Mouse (Mus musculus) heart, embryonic 10.5 days (tissue): ENCODE data around the gene Epb41l1. TPM values are rescaled to one million over a fixed set of nuclear protein-coding genes. Genes with fewer than 3 reads are reported as not detected.

ENCODE experiments used
- DNase-seq: peaks from one replicate; pipeline ENCODE4 v3.0.0-alpha.2; 2017; ENCODE audit warnings: low spot score
- H3K27ac ChIP-seq: fragments of 300-500 bp; sonication (generic); 2 replicates; pipeline ENCODE4 v1.5.1; 2016; ENCODE audit warnings: mild to moderate bottlenecking
- H3K27me3 ChIP-seq: fragments of 300-500 bp; sonication (generic); 2 replicates; pipeline ENCODE4 v1.6.1; 2016; ENCODE audit warnings: mild to moderate bottlenecking; ENCODE audit not compliant: poor library complexity, insufficient read depth, severe bottlenecking
- H3K36me3 ChIP-seq: fragments of 300-500 bp; sonication (generic); 2 replicates; pipeline ENCODE4 v1.6.1; 2016; ENCODE audit warnings: mild to moderate bottlenecking, moderate library complexity
- H3K4me1 ChIP-seq: fragments of 300-500 bp; sonication (generic); 2 replicates; pipeline ENCODE4 v1.6.1; 2016; ENCODE audit warnings: mild to moderate bottlenecking
- H3K4me3 ChIP-seq: fragments of 300-500 bp; sonication (generic); 2 replicates; pipeline ENCODE4 v1.5.1; 2016; ENCODE audit warnings: mild to moderate bottlenecking, moderate library complexity
- H3K9me3 ChIP-seq: fragments of 300-500 bp; sonication (generic); 2 replicates; pipeline ENCODE4 v1.6.1; 2016; ENCODE audit warnings: mild to moderate bottlenecking, moderate library complexity
- WGBS: fragments of 180-500 bp; shearing (Covaris S2); methylation state at CpG from one replicate; pipeline ENCODE4 v1.1.7; 2016; 5-methylcytosine and 5-hydroxymethylcytosine counted together
- polyA plus RNA-seq: library from polyadenylated mRNA; unstranded; fragments of >200 nt; fragmentation: Nextera tagmentation; extraction: Ambion mirVana; gene quantifications from 2 replicates; pipeline ENCODE4 v1.2.1, GENCODE M21; 2016

Gene Epb41l1
- polyA plus RNA-seq, 1 experiment from 2014 or later: 1.5 TPM

- no peaks in the 10 kb centered on the region for H3K27me3 ChIP-seq
- H3K27ac ChIP-seq: no peak overlapping the region
- H3K36me3 ChIP-seq: no peaks in the 10 kb centered on the region
- no peak for DNase-seq
- no peaks in the 10 kb centered on the region for H3K9me3 ChIP-seq
- no peaks in the 10 kb centered on the region for H3K4me1 ChIP-seq
- WGBS: 84% methylated on average over 7 of the region's 7 CpGs
- no peak overlapping the region for H3K4me3 ChIP-seq
Observed at GRCm38 (mm10) chr2:156453822-156454221, 33.1 kb downstream of the Epb41l1 start.

- no peak for DNase-seq
- no peaks in the 10 kb centered on the region for H3K27me3 ChIP-seq
- H3K27ac ChIP-seq: no peak overlapping the region
- no peak overlapping the region for H3K4me3 ChIP-seq
- H3K4me1 ChIP-seq: peaks cover 3% of the 10 kb centered on the region; the same call in 1 of the 2 replicates
- 82% methylated on average over 9 of the region's 9 CpGs for WGBS
- H3K36me3 ChIP-seq: no peaks in the 10 kb centered on the region
- H3K9me3 ChIP-seq: no peaks in the 10 kb centered on the region
Observed at GRCm38 (mm10) chr2:156455508-156456108, 34.9 kb downstream of the Epb41l1 start.

GRCm38 (mm10) chr2:156456386-156457342 lies 36.0 kb downstream of the Epb41l1 start:
- H3K27ac ChIP-seq: no peak overlapping the region
- no peak for DNase-seq
- no peaks in the 10 kb centered on the region for H3K9me3 ChIP-seq
- WGBS: 71% methylated on average over 14 of the region's 14 CpGs
- peaks cover 5% of the 10 kb centered on the region; the same call in 1 of the 2 replicates for H3K4me1 ChIP-seq
- no peak overlapping the region for H3K4me3 ChIP-seq
- H3K36me3 ChIP-seq: no peaks in the 10 kb centered on the region
- no peaks in the 10 kb centered on the region for H3K27me3 ChIP-seq

- no peaks in the 10 kb centered on the region for H3K27me3 ChIP-seq
- H3K27ac ChIP-seq: no peak overlapping the region
- 66% methylated on average over 4 of the region's 4 CpGs for WGBS
Observed at GRCm38 (mm10) chr2:156457343-156457717, 36.6 kb downstream of the Epb41l1 start.

GRCm38 (mm10) chr2:156460470-156460869 lies 39.8 kb downstream of the Epb41l1 start:
- Histone ChIP-seq H3K27me3 (0 out of 2 replicates have a peak, but pooled peaks cover 5% of the 10 kb centered on the region), H3K4me3 (no peak overlapping the region), H3K36me3 (no peaks in the 10 kb centered on the region), H3K9me3 (no peaks in the 10 kb centered on the region), H3K27ac (no peak overlapping the region), H3K4me1 (peaks cover 19% of the 10 kb centered on the region)
- WGBS: 38% methylated on average over 14 of the region's 14 CpGs
- no peak for DNase-seq

More at GRCm38 (mm10) chr2:156457343-156457717, 36.6 kb downstream of the Epb41l1 start:
- no peak for DNase-seq
- Histone ChIP-seq H3K4me1 (peaks cover 9% of the 10 kb centered on the region), H3K9me3 (no peaks in the 10 kb centered on the region), H3K4me3 (no peak overlapping the region), H3K36me3 (no peaks in the 10 kb centered on the region)

GRCm38 (mm10) chr2:156462154-156463029 lies 41.7 kb downstream of the Epb41l1 start:
- no peak for DNase-seq
- H3K36me3 ChIP-seq: no peaks in the 10 kb centered on the region
- H3K27me3 ChIP-seq: 0 out of 2 replicates have a peak, but pooled peaks cover 5% of the 10 kb centered on the region

GRCm38 (mm10) chr2:156464416-156464815 lies 43.7 kb downstream of the Epb41l1 start:
- no peak for DNase-seq
- WGBS: 76% methylated on average over 4 of the region's 4 CpGs
- H3K27ac ChIP-seq: no peak overlapping the region
- H3K9me3 ChIP-seq: no peaks in the 10 kb centered on the region
- H3K4me3 ChIP-seq: no peak overlapping the region
- peaks cover 40% of the 10 kb centered on the region for H3K4me1 ChIP-seq
- H3K36me3 ChIP-seq: no peaks in the 10 kb centered on the region
- H3K27me3 ChIP-seq: 0 out of 2 replicates have a peak, but pooled peaks cover 5% of the 10 kb centered on the region

More at GRCm38 (mm10) chr2:156462154-156463029, 41.7 kb downstream of the Epb41l1 start:
- Histone ChIP-seq H3K4me1 (peaks cover 28% of the 10 kb centered on the region), H3K9me3 (no peaks in the 10 kb centered on the region), H3K4me3 (no peak overlapping the region), H3K27ac (peak overlapping the region; percentile 63)
- 37% methylated on average over 14 of the region's 14 CpGs for WGBS

GRCm38 (mm10) chr2:156467538-156467937 lies 46.8 kb downstream of the Epb41l1 start:
- H3K27ac ChIP-seq: peak overlapping the region; percentile 22; the same call in 1 of the 2 replicates

GRCm38 (mm10) chr2:156468890-156469289 lies 48.2 kb downstream of the Epb41l1 start:
- no peaks in the 10 kb centered on the region for H3K36me3 ChIP-seq
- no peaks in the 10 kb centered on the region for H3K9me3 ChIP-seq
- H3K27me3 ChIP-seq: 0 out of 2 replicates have a peak, but pooled peaks cover 5% of the 10 kb centered on the region
- H3K27ac ChIP-seq: 0 out of 2 replicates have a peak overlapping the region, but pooled peaks have one; percentile 49
- H3K4me1 ChIP-seq: peaks cover 48% of the 10 kb centered on the region
- no peak for DNase-seq
- 69% methylated on average over 5 of the region's 5 CpGs for WGBS
- H3K4me3 ChIP-seq: no peak overlapping the region

More at GRCm38 (mm10) chr2:156467538-156467937, 46.8 kb downstream of the Epb41l1 start:
- H3K27me3 ChIP-seq: 0 out of 2 replicates have a peak, but pooled peaks cover 5% of the 10 kb centered on the region
- DNase-seq: no peak
- no peak overlapping the region for H3K4me3 ChIP-seq
- 70% methylated on average over 11 of the region's 11 CpGs for WGBS
- H3K36me3 ChIP-seq: no peaks in the 10 kb centered on the region
- peaks cover 43% of the 10 kb centered on the region for H3K4me1 ChIP-seq
- no peaks in the 10 kb centered on the region for H3K9me3 ChIP-seq

GRCm38 (mm10) chr2:156469508-156469907 lies 48.8 kb downstream of the Epb41l1 start:
- no peak overlapping the region for H3K4me3 ChIP-seq
- WGBS: 60% methylated on average over 8 of the region's 8 CpGs
- peaks cover 55% of the 10 kb centered on the region for H3K4me1 ChIP-seq

GRCm38 (mm10) chr2:156470938-156471337 lies 50.2 kb downstream of the Epb41l1 start:
- DNase-seq: no peak
- peak overlapping the region; percentile 10; the same call in 1 of the 2 replicates for H3K27ac ChIP-seq
- H3K9me3 ChIP-seq: no peaks in the 10 kb centered on the region
- WGBS: 85% methylated on average over 7 of the region's 7 CpGs
- H3K27me3 ChIP-seq: no peaks in the 10 kb centered on the region
- H3K4me3 ChIP-seq: no peak overlapping the region
- H3K36me3 ChIP-seq: no peaks in the 10 kb centered on the region
- peaks cover 67% of the 10 kb centered on the region for H3K4me1 ChIP-seq

More at GRCm38 (mm10) chr2:156469508-156469907, 48.8 kb downstream of the Epb41l1 start:
- no peaks in the 10 kb centered on the region for H3K9me3 ChIP-seq
- no peak for DNase-seq
- H3K27ac ChIP-seq: peak overlapping the region; percentile 49; the same call in 1 of the 2 replicates
- 0 out of 2 replicates have a peak, but pooled peaks cover under 1% of the 10 kb centered on the region for H3K27me3 ChIP-seq
- H3K36me3 ChIP-seq: no peaks in the 10 kb centered on the region

- 87% methylated on average over 8 of the region's 8 CpGs for WGBS
- peaks cover 68% of the 10 kb centered on the region for H3K4me1 ChIP-seq
- DNase-seq: no peak
- no peaks in the 10 kb centered on the region for H3K9me3 ChIP-seq
- H3K27me3 ChIP-seq: peaks cover 11% of the 10 kb centered on the region; the same call in 1 of the 2 replicates
- no peaks in the 10 kb centered on the region for H3K36me3 ChIP-seq
- no peak overlapping the region for H3K4me3 ChIP-seq
- peak overlapping the region; percentile 52; the same call in 1 of the 2 replicates for H3K27ac ChIP-seq
Observed at GRCm38 (mm10) chr2:156472336-156472735, 51.6 kb downstream of the Epb41l1 start.
